Mouse (Mus musculus) spleen, adult 2 months (tissue): Measurements from ENCODE around the gene Tmem204.

Source experiments
- CTCF ChIP-seq: fragments of 200-500 bp; IDR thresholded peaks from 2 replicates; pipeline ENCODE4 v1.5.1; 2011; ENCODE audit warnings: mild to moderate bottlenecking, inconsistent platforms; ENCODE audit not compliant: insufficient read depth, insufficient read length, insufficient replicate concordance; ENCODE audit errors: extremely low read depth
- POLR2A ChIP-seq: fragments of 200-500 bp; IDR thresholded peaks from 2 replicates; pipeline ENCODE4 v1.6.1; 2011; ENCODE audit warnings: low read depth, low read length, inconsistent platforms

GRCm38 (mm10) chr17:25044879-25045278 lies 38.5 kb downstream of the Tmem204 start:
- TF ChIP-seq CTCF = peak; percentile 7; the same call in 1 of the 2 replicates
- no peak for TF ChIP-seq POLR2A
